Mouse (Mus musculus) ES-E14 (cell line): ENCODE measurements around the gene Col6a5. TPM values are rescaled to one million over a fixed set of nuclear protein-coding genes. Genes with fewer than 3 reads are reported as not detected.

Experiments
- DNase-seq: peaks from one replicate; pipeline ENCODE4 v3.0.0-alpha.2; 2013; ENCODE audit warnings: low read depth, low spot score
- H3K27ac ChIP-seq: 2 replicates; pipeline ENCODE4 v1.5.1; 2012; ENCODE audit warnings: low read depth, mild to moderate bottlenecking, low read length, moderate library complexity, mixed read lengths; ENCODE audit not compliant: poor library complexity, insufficient read depth, severe bottlenecking
- H3K36me3 ChIP-seq: 2 replicates; pipeline ENCODE4 v1.6.1; 2012; ENCODE audit warnings: mild to moderate bottlenecking, low read length, moderate library complexity, mixed read lengths; ENCODE audit not compliant: control insufficient read depth, poor library complexity, insufficient read depth, severe bottlenecking
- H3K4me1 ChIP-seq, 2 experiments: fragments of 150-350 bp in 1 of 2; sonication (generic) in 1 of 2; 2 replicates each; pipeline ENCODE4 v1.6.1; 2012; ENCODE audit warnings: low read length in 2 of 2, mild to moderate bottlenecking in 1 of 2, mixed read lengths in 1 of 2; ENCODE audit not compliant: control insufficient read depth in 2 of 2, insufficient read depth in 2 of 2, poor library complexity in 1 of 2
- H3K4me3 ChIP-seq, 2 experiments: fragments of 150-350 bp in 1 of 2; sonication (generic) in 1 of 2; 2 replicates each; pipeline ENCODE4 v1.5.1; 2012; ENCODE audit warnings: low read length in 2 of 2, low read depth in 1 of 2, mild to moderate bottlenecking in 1 of 2, mixed read lengths in 1 of 2; ENCODE audit not compliant: insufficient read depth in 1 of 2, poor library complexity in 1 of 2, severe bottlenecking in 1 of 2
- H3K9ac ChIP-seq: 2 replicates; pipeline ENCODE4 v1.6.1; 2012; ENCODE audit warnings: low read depth, mild to moderate bottlenecking, low read length, mixed read lengths; ENCODE audit not compliant: poor library complexity, insufficient read depth, severe bottlenecking
- H3K9me3 ChIP-seq: fragments of 150-350 bp; sonication (generic); 2 replicates; pipeline ENCODE4 v1.6.1; 2012; ENCODE audit warnings: low read depth, mild to moderate bottlenecking, low read length; ENCODE audit not compliant: control insufficient read depth, insufficient read depth
- CHD2 ChIP-seq: IDR thresholded peaks from 2 replicates; pipeline ENCODE4 v1.6.1; 2014; ENCODE audit warnings: mild to moderate bottlenecking, low read depth, low read length, inconsistent platforms
- HCFC1 ChIP-seq: IDR thresholded peaks from 2 replicates; pipeline ENCODE4 v1.6.1; 2012; ENCODE audit warnings: low read length, inconsistent platforms, borderline replicate concordance; ENCODE audit not compliant: insufficient read depth
- MAFK ChIP-seq: IDR thresholded peaks from 2 replicates; pipeline ENCODE4 v1.6.1; 2014; ENCODE audit warnings: mild to moderate bottlenecking, low read depth, low read length, inconsistent platforms; ENCODE audit not compliant: insufficient read depth
- ZC3H11A ChIP-seq: IDR thresholded peaks from 2 replicates; pipeline ENCODE4 v1.6.1; 2012; ENCODE audit warnings: low read depth, mild to moderate bottlenecking, inconsistent platforms, low read length, borderline replicate concordance
- ZNF384 ChIP-seq: IDR thresholded peaks from 2 replicates; pipeline ENCODE4 v1.6.1; 2012; ENCODE audit warnings: low read depth, low read length, inconsistent platforms
- in situ Hi-C, 2 experiments: fragments of 600-800 bp; cut with MboI; formaldehyde crosslinking; loops; one replicate each; pipeline ENCODE4 v1.15.1; 2025; ENCODE audit warnings: low sequenced_read_pairs in 2 of 2, inconsistent platforms in 1 of 2; ENCODE audit not compliant: unreplicated experiment in 2 of 2
- total RNA-seq: library from RNA; depleted of rRNA; stranded (reverse); fragments of 300-350 nt; gene quantifications from 2 replicates; pipeline ENCODE4 v1.2.3, GENCODE M21; 2012

The Col6a5 gene
- total RNA-seq, 1 experiment = 4.2 TPM

GRCm38 (mm10) chr9:105831291-105831690 lies 129.2 kb downstream of the Col6a5 start:
- H3K4me3 ChIP-seq = no peak overlapping the region
- H3K9ac ChIP-seq = no peak overlapping the region
- H3K9me3 ChIP-seq = no peaks in the 10 kb centered on the region
- in situ Hi-C loops = no loop called here
- TF ChIP-seq ZNF384 = no peak
- no peak for TF ChIP-seq CHD2
- TF ChIP-seq ZC3H11A = no peak
- TF ChIP-seq MAFK = no peak
- no peak for TF ChIP-seq HCFC1
- H3K4me1 ChIP-seq = no peaks in the 10 kb centered on the region
- H3K36me3 ChIP-seq = no peaks in the 10 kb centered on the region; the same call in 1 of the 2 replicates
- no peak overlapping the region for H3K27ac ChIP-seq
- DNase-seq = no peak

GRCm38 (mm10) chr9:105827791-105828385 lies 132.6 kb downstream of the Col6a5 start, which contains the start of gene Col6a6:
Col6a6 (minus strand) TSS chr9:105828160.
- no peaks in the 10 kb centered on the region for H3K9me3 ChIP-seq
- peak within 1 kb of the TSS in 1 of 2 experiments; percentile 35; a peak in 2 of 4 replicates for H3K4me3 ChIP-seq
- no peaks in the 10 kb centered on the region for H3K4me1 ChIP-seq
- H3K9ac ChIP-seq = peak within 1 kb of the TSS; percentile 23
- in situ Hi-C loops = no loop called here
- TF ChIP-seq MAFK = no peak
- no peak for TF ChIP-seq ZC3H11A
- no peak for TF ChIP-seq HCFC1
- TF ChIP-seq ZNF384 = no peak
- no peak for TF ChIP-seq CHD2
- no peak for DNase-seq
- no peak within 1 kb of the TSS for H3K27ac ChIP-seq
- H3K36me3 ChIP-seq = no peaks in the 10 kb centered on the region

- DNase-seq = no peak
These were observed 133.3 kb downstream of the Col6a5 start for GRCm38 (mm10) chr9:105827076-105827647.

GRCm38 (mm10) chr9:105820711-105821110 lies 139.7 kb downstream of the Col6a5 start:
- no peak for TF ChIP-seq ZNF384
- TF ChIP-seq CHD2 = no peak
- no peak for TF ChIP-seq HCFC1
- no peak for TF ChIP-seq ZC3H11A
- TF ChIP-seq MAFK = no peak
- H3K9me3 ChIP-seq = no peaks in the 10 kb centered on the region
- H3K4me1 ChIP-seq = no peaks in the 10 kb centered on the region
- no peak overlapping the region for H3K9ac ChIP-seq
- in situ Hi-C loops = no loop called here
- DNase-seq = no peak
- H3K36me3 ChIP-seq = no peaks in the 10 kb centered on the region
- no peak overlapping the region for H3K4me3 ChIP-seq
- no peak overlapping the region for H3K27ac ChIP-seq

More at GRCm38 (mm10) chr9:105827076-105827647, 133.3 kb downstream of the Col6a5 start:
- no peak overlapping the region for H3K4me3 ChIP-seq
- H3K9me3 ChIP-seq = no peaks in the 10 kb centered on the region
- H3K4me1 ChIP-seq = no peaks in the 10 kb centered on the region
- no peak overlapping the region for H3K9ac ChIP-seq
- no peak for TF ChIP-seq MAFK
- no peak for TF ChIP-seq ZC3H11A
- no peak for TF ChIP-seq CHD2
- no peak for TF ChIP-seq HCFC1
- TF ChIP-seq ZNF384 = no peak
- in situ Hi-C loops = no loop called here
- H3K36me3 ChIP-seq = no peaks in the 10 kb centered on the region
- no peak overlapping the region for H3K27ac ChIP-seq
